Mouse (Mus musculus) lung, embryonic 14.5 days (tissue): ENCODE measurements around the gene Cfap97. TPM values are rescaled to one million over a fixed set of nuclear protein-coding genes. Genes with fewer than 3 reads are reported as not detected.
"Not testable (repeated sequence)": the region's sequence is repeated elsewhere in the genome, so short reads cannot be mapped to it uniquely, and the experiment has no call there.

Experiments used
- ATAC-seq: fragments of 200-750 bp; cut with Nextera tagmentation; 2 replicates; pipeline ENCODE4 v1.8.0; 2017; ENCODE audit warnings: mild to moderate bottlenecking, moderate TSS enrichment, moderate library complexity; ENCODE audit not compliant: insufficient read depth
- DNase-seq: peaks from one replicate; pipeline ENCODE4 v3.0.0-alpha.2; 2015
- H3K27ac ChIP-seq: fragments of 300-500 bp; sonication (generic); 2 replicates; pipeline ENCODE4 v1.5.1; 2014; ENCODE audit warnings: low read depth, mild to moderate bottlenecking, moderate library complexity
- H3K27me3 ChIP-seq: fragments of 300-500 bp; sonication (generic); 2 replicates; pipeline ENCODE4 v1.6.1; 2014; ENCODE audit warnings: low read length, control low read depth; ENCODE audit not compliant: insufficient read depth
- H3K36me3 ChIP-seq: fragments of 300-500 bp; sonication (generic); 2 replicates; pipeline ENCODE4 v1.6.1; 2014; ENCODE audit warnings: control low read depth; ENCODE audit not compliant: insufficient read depth
- H3K4me1 ChIP-seq: fragments of 300-500 bp; sonication (generic); 2 replicates; pipeline ENCODE4 v1.6.1; 2014; ENCODE audit warnings: antibody characterized with exemption, control low read depth; ENCODE audit not compliant: insufficient read depth
- H3K4me2 ChIP-seq: fragments of 300-500 bp; sonication (generic); 2 replicates; pipeline ENCODE4 v1.6.1; 2014; ENCODE audit warnings: mild to moderate bottlenecking
- H3K4me3 ChIP-seq: fragments of 300-500 bp; sonication (generic); 2 replicates; pipeline ENCODE4 v1.5.1; 2014; ENCODE audit warnings: low read depth, low read length
- H3K9ac ChIP-seq: fragments of 300-500 bp; sonication (generic); 2 replicates; pipeline ENCODE4 v1.6.1; 2014
- H3K9me3 ChIP-seq: fragments of 300-500 bp; sonication (generic); 2 replicates; pipeline ENCODE4 v1.6.1; 2016; ENCODE audit warnings: low read depth, low read length, control low read depth
- CTCF ChIP-seq: IDR thresholded peaks from 2 replicates; pipeline ENCODE4 v1.5.1; 2016; ENCODE audit warnings: antibody characterized with exemption, low read depth
- WGBS: fragments of 180-500 bp; shearing (Covaris S2); extraction: QIAGEN DNeasy Blood & Tissue Kit; methylation state at CpG from one replicate; pipeline ENCODE4 v1.1.7; 2014; 5-methylcytosine and 5-hydroxymethylcytosine counted together
- polyA plus RNA-seq: library from polyadenylated mRNA; unstranded; fragments of >200 nt; fragmentation: Nextera tagmentation; extraction: Ambion mirVana; gene quantifications from 2 replicates; pipeline ENCODE4 v1.2.1, GENCODE M21; 2014

The Cfap97 gene
- polyA plus RNA-seq, 1 experiment from 2014 or later, result 24.1 TPM

- no peak overlapping the region for H3K4me3 ChIP-seq
- DNase-seq, result no peak
- no peak for TF ChIP-seq CTCF
- H3K27ac ChIP-seq, result no peak overlapping the region
- ATAC-seq, result no peak
- H3K4me2 ChIP-seq, result no peak overlapping the region
- WGBS, result 73% methylated on average over 2 of the region's 2 CpGs
- no peak overlapping the region for H3K9ac ChIP-seq
- H3K36me3 ChIP-seq, result no peaks in the 10 kb centered on the region
- H3K4me1 ChIP-seq, result no peaks in the 10 kb centered on the region
- H3K9me3 ChIP-seq, result no peaks in the 10 kb centered on the region
- no peaks in the 10 kb centered on the region for H3K27me3 ChIP-seq
These were observed 21.1 kb upstream of the Cfap97 start for GRCm38 (mm10) chr8:46130426-46130825.

GRCm38 (mm10) chr8:46135546-46135945 is 16.0 kb upstream of the Cfap97 start:
- not testable (repeated sequence) for H3K27ac ChIP-seq, H3K9me3 ChIP-seq, ATAC-seq, H3K9ac ChIP-seq, H3K27me3 ChIP-seq, H3K4me3 ChIP-seq, H3K36me3 ChIP-seq, H3K4me2 ChIP-seq, H3K4me1 ChIP-seq, DNase-seq
- 89% methylated on average over 2 of the region's 2 CpGs for WGBS

GRCm38 (mm10) chr8:46137336-46137735 is 14.2 kb upstream of the Cfap97 start:
- Histone ChIP-seq H3K4me1 (no peaks in the 10 kb centered on the region), H3K4me3 (no peak overlapping the region), H3K27me3 (no peaks in the 10 kb centered on the region), H3K9ac (no peak overlapping the region), H3K4me2 (no peak overlapping the region), H3K9me3 (no peaks in the 10 kb centered on the region), H3K27ac (no peak overlapping the region), H3K36me3 (no peaks in the 10 kb centered on the region)
- ATAC-seq (no peak), DNase-seq (no peak)
- no peak for TF ChIP-seq CTCF
- WGBS, result 82% methylated on average over 1 of the region's 1 CpGs

GRCm38 (mm10) chr8:46137843-46138596 is 13.6 kb upstream of the Cfap97 start:
- TF ChIP-seq CTCF, result no peak
- Histone ChIP-seq H3K27me3 (no peaks in the 10 kb centered on the region), H3K4me1 (no peaks in the 10 kb centered on the region), H3K27ac (no peak overlapping the region), H3K9me3 (no peaks in the 10 kb centered on the region), H3K4me3 (no peak overlapping the region), H3K9ac (no peak overlapping the region), H3K36me3 (no peaks in the 10 kb centered on the region), H3K4me2 (no peak overlapping the region)
- WGBS, result 65% methylated on average over 10 of the region's 10 CpGs
- DNase-seq (no peak), ATAC-seq (no peak)

- Histone ChIP-seq H3K4me1 (no peaks in the 10 kb centered on the region), H3K9ac (no peak overlapping the region), H3K27ac (no peak overlapping the region), H3K4me3 (no peak overlapping the region), H3K27me3 (no peaks in the 10 kb centered on the region), H3K36me3 (no peaks in the 10 kb centered on the region), H3K4me2 (no peak overlapping the region), H3K9me3 (no peaks in the 10 kb centered on the region)
- 77% methylated on average over 9 of the region's 9 CpGs for WGBS
- DNase-seq (no peak), ATAC-seq (no peak)
- TF ChIP-seq CTCF, result no peak
These were observed 11.0 kb upstream of the Cfap97 start for GRCm38 (mm10) chr8:46140376-46141120.

- DNase-seq (no peak), ATAC-seq (no peak)
- no peak overlapping the region for H3K27ac ChIP-seq
- 89% methylated on average over 3 of the region's 3 CpGs for WGBS
- no peaks in the 10 kb centered on the region for H3K36me3 ChIP-seq
- no peak overlapping the region for H3K9ac ChIP-seq
- H3K4me1 ChIP-seq, result no peaks in the 10 kb centered on the region
- no peaks in the 10 kb centered on the region for H3K9me3 ChIP-seq
- no peaks in the 10 kb centered on the region for H3K27me3 ChIP-seq
- TF ChIP-seq CTCF, result no peak
- H3K4me3 ChIP-seq, result no peak overlapping the region
- no peak overlapping the region for H3K4me2 ChIP-seq
These were observed 9.9 kb upstream of the Cfap97 start for GRCm38 (mm10) chr8:46141688-46142087.

GRCm38 (mm10) chr8:46142498-46143081 is 9.0 kb upstream of the Cfap97 start:
- no peak for TF ChIP-seq CTCF
- H3K36me3 ChIP-seq, result no peaks in the 10 kb centered on the region
- no peak overlapping the region for H3K9ac ChIP-seq
- H3K4me2 ChIP-seq, result no peak overlapping the region
- H3K4me1 ChIP-seq, result no peaks in the 10 kb centered on the region
- DNase-seq, result no peak
- no peaks in the 10 kb centered on the region for H3K9me3 ChIP-seq
- no peaks in the 10 kb centered on the region for H3K27me3 ChIP-seq
- WGBS, result 86% methylated on average over 4 of the region's 4 CpGs
- no peak overlapping the region for H3K27ac ChIP-seq
- no peak for ATAC-seq
- no peak overlapping the region for H3K4me3 ChIP-seq
